9 mouse cellular contexts compared by ENCODE assay signal in genomic region chrX:11663187-11663829, GRCm38 (mm10).
DNase-seq lines count a peak whose midpoint lies in the region; ATAC-seq and TF ChIP-seq lines count a peak whose summit lies in the region.
"Had no signal": no experiment of that assay in that cellular context is flagged by ENCODE, and none has a peak within 500 bp of the region (broad histone marks: within the 10 kb centered on the region; RNA-seq: fewer than 3 reads in every experiment).

No protein-coding gene starts in this region.

- no peak overlapping the region for H3K4me2 ChIP-seq in lung, embryonic 14.5 days
- no peak overlapping the region for H3K4me2 ChIP-seq in lung, postnatal 0 days (replicated peaks; ENCODE audit: low read depth, low read length)
- H3K4me2 ChIP-seq in kidney, embryonic 15.5 days = no peak overlapping the region
- H3K4me2 ChIP-seq in intestine, embryonic 15.5 days (replicated peaks) = no peak overlapping the region

- 40% methylated on average over 6 of the region's 6 CpGs for WGBS in lung, embryonic 14.5 days
- 69% methylated on average over 4 of the region's 6 CpGs for WGBS in lung, postnatal 0 days
- 27% methylated on average over 6 of the region's 6 CpGs for WGBS in kidney, embryonic 15.5 days
- WGBS in intestine, embryonic 15.5 days = 48% methylated on average over 6 of the region's 6 CpGs

- H3K4me3 ChIP-seq in lung, embryonic 14.5 days (ENCODE audit: low read depth, low read length) = no peak overlapping the region
- H3K4me3 ChIP-seq in lung, postnatal 0 days (ENCODE audit: low read depth, low read length) = no peak overlapping the region
- no peak overlapping the region for H3K4me3 ChIP-seq in kidney, embryonic 15.5 days (replicated peaks)
- no peak overlapping the region for H3K4me3 ChIP-seq in intestine, embryonic 15.5 days (replicated peaks)

- H3K27ac ChIP-seq in lung, embryonic 14.5 days (ENCODE audit: low read depth) = peak overlapping the region; percentile 95
- H3K27ac ChIP-seq in lung, postnatal 0 days (ENCODE audit: low read length) = no peak overlapping the region
- peak overlapping the region; percentile 89; the same call in 1 of the 2 replicates for H3K27ac ChIP-seq in kidney, embryonic 15.5 days
- H3K27ac ChIP-seq in intestine, embryonic 15.5 days = no peak overlapping the region

- H3K27me3 ChIP-seq in lung, embryonic 14.5 days (ENCODE audit: insufficient read depth, low read length) = no peaks in the 10 kb centered on the region; the same call in 1 of the 2 replicates
- no peaks in the 10 kb centered on the region for H3K27me3 ChIP-seq in lung, postnatal 0 days (replicated peaks; ENCODE audit: insufficient read depth, low read length)
- H3K27me3 ChIP-seq in kidney, embryonic 15.5 days = peaks cover 68% of the 10 kb centered on the region
- H3K27me3 ChIP-seq in intestine, embryonic 15.5 days (replicated peaks) = peaks cover 10% of the 10 kb centered on the region

- ATAC-seq in lung, embryonic 14.5 days (ENCODE audit: insufficient read depth) = no peak
- ATAC-seq in lung, postnatal 0 days = no peak
- ATAC-seq in kidney, embryonic 15.5 days (replicated peaks; ENCODE audit: low FRiP score) = peak; percentile 40
- no peak for ATAC-seq in intestine, embryonic 15.5 days

- no peaks in the 10 kb centered on the region for H3K9me3 ChIP-seq in lung, embryonic 14.5 days (ENCODE audit: low read depth, low read length)
- no peaks in the 10 kb centered on the region for H3K9me3 ChIP-seq in lung, postnatal 0 days (ENCODE audit: low read length)
- H3K9me3 ChIP-seq in kidney, embryonic 15.5 days (replicated peaks) = no peaks in the 10 kb centered on the region
- no peaks in the 10 kb centered on the region for H3K9me3 ChIP-seq in intestine, embryonic 15.5 days
- H3K9me3 ChIP-seq: embryonic facial prominence, embryonic 13.5 days had no signal

- no peak for TF ChIP-seq CTCF in lung, embryonic 14.5 days (IDR thresholded peaks at IDR 0.05; ENCODE audit: low read depth)
- no peak for TF ChIP-seq CTCF in lung, postnatal 0 days (IDR thresholded peaks at IDR 0.05)

- no peak for TF ChIP-seq EP300 in lung, postnatal 0 days (IDR thresholded peaks at IDR 0.05)

- H3K36me3 ChIP-seq in lung, embryonic 14.5 days (ENCODE audit: insufficient read depth) = no peaks in the 10 kb centered on the region
- no peaks in the 10 kb centered on the region for H3K36me3 ChIP-seq in lung, postnatal 0 days (ENCODE audit: insufficient read depth, low read length)
- H3K36me3 ChIP-seq in kidney, embryonic 15.5 days = no peaks in the 10 kb centered on the region
- H3K36me3 ChIP-seq in intestine, embryonic 15.5 days = no peaks in the 10 kb centered on the region
- H3K36me3 ChIP-seq: embryonic facial prominence, embryonic 13.5 days had no signal

- no peak overlapping the region for H3K9ac ChIP-seq in lung, embryonic 14.5 days
- no peak overlapping the region for H3K9ac ChIP-seq in lung, postnatal 0 days (replicated peaks; ENCODE audit: low read depth)
- no peak overlapping the region for H3K9ac ChIP-seq in kidney, embryonic 15.5 days
- no peak overlapping the region for H3K9ac ChIP-seq in intestine, embryonic 15.5 days

- H3K4me1 ChIP-seq in lung, embryonic 14.5 days (ENCODE audit: insufficient read depth) = peaks cover 6% of the 10 kb centered on the region; the same call in 1 of the 2 replicates
- no peaks in the 10 kb centered on the region for H3K4me1 ChIP-seq in lung, postnatal 0 days (ENCODE audit: insufficient read depth, low read depth, low read length)
- H3K4me1 ChIP-seq in kidney, embryonic 15.5 days = peaks cover 33% of the 10 kb centered on the region
- H3K4me1 ChIP-seq in intestine, embryonic 15.5 days (replicated peaks) = peaks cover 6% of the 10 kb centered on the region

- peak; percentile 50 for DNase-seq in lung, embryonic 14.5 days
- DNase-seq in lung, postnatal 0 days (ENCODE audit: low spot score) = no peak
- DNase-seq in gastrocnemius, postnatal 10 days = peak; percentile 22
- peak; percentile 48 for DNase-seq in retina, embryonic 14.5 days (ENCODE audit: low spot score)
- DNase-seq in spleen, adult 12 weeks (ENCODE audit: low spot score) = no peak
- DNase-seq in layer of hippocampus, postnatal 14 days (ENCODE audit: low spot score in 2 of 2) = no peak

Comparison
In these comparisons a context has a peak if more than half of its experiments do, and no peak if none do; other contexts are left out.
1. DNase-seq: peak in lung, embryonic 14.5 days (single experiment), gastrocnemius, postnatal 10 days (single experiment) and retina, embryonic 14.5 days (single experiment); none in lung, postnatal 0 days (single experiment), spleen, adult 12 weeks (single experiment) and layer of hippocampus, postnatal 14 days (0 of 2).
2. H3K27ac ChIP-seq: peak in lung, embryonic 14.5 days (single experiment) and kidney, embryonic 15.5 days (single experiment); none in lung, postnatal 0 days (single experiment) and intestine, embryonic 15.5 days (single experiment).